Mouse (Mus musculus) hindbrain, embryonic 15.5 days (tissue): Measurements from ENCODE around the gene Gm20388. TPM values are rescaled to one million over a fixed set of nuclear protein-coding genes. Genes with fewer than 3 reads are reported as not detected.
"Not testable (repeated sequence)": the region's sequence is repeated elsewhere in the genome, so short reads cannot be mapped to it uniquely, and the experiment has no call there.

Experiments
- ATAC-seq: fragments of 200-750 bp; cut with Nextera tagmentation; 2 replicates; pipeline ENCODE4 v1.8.0; 2017; ENCODE audit warnings: low read depth, moderate number of reproducible peaks, moderate TSS enrichment; ENCODE audit not compliant: low FRiP score
- H3K27ac ChIP-seq: fragments of 300-500 bp; sonication (generic); replicated peaks from 2 replicates; pipeline ENCODE4 v1.5.1; 2015; ENCODE audit warnings: mild to moderate bottlenecking, inconsistent platforms
- H3K27me3 ChIP-seq: fragments of 300-500 bp; sonication (generic); 2 replicates; pipeline ENCODE4 v1.6.1; 2015; ENCODE audit warnings: control low read depth, inconsistent platforms
- H3K36me3 ChIP-seq: fragments of 300-500 bp; sonication (generic); 2 replicates; pipeline ENCODE4 v1.6.1; 2015; ENCODE audit warnings: control low read depth, inconsistent platforms
- H3K4me1 ChIP-seq: fragments of 300-500 bp; sonication (generic); replicated peaks from 2 replicates; pipeline ENCODE4 v1.6.1; 2015; ENCODE audit warnings: control low read depth, inconsistent platforms
- H3K4me2 ChIP-seq: fragments of 300-500 bp; sonication (generic); 2 replicates; pipeline ENCODE4 v1.6.1; 2015; ENCODE audit warnings: moderate library complexity, mild to moderate bottlenecking, inconsistent platforms
- H3K4me3 ChIP-seq: fragments of 300-500 bp; sonication (generic); 2 replicates; pipeline ENCODE4 v1.5.1; 2015; ENCODE audit warnings: mild to moderate bottlenecking, inconsistent platforms
- H3K9ac ChIP-seq: fragments of 300-500 bp; sonication (generic); 2 replicates; pipeline ENCODE4 v1.6.1; 2015; ENCODE audit warnings: inconsistent platforms
- H3K9me3 ChIP-seq: fragments of 300-500 bp; sonication (generic); 2 replicates; pipeline ENCODE4 v1.6.1; 2016; ENCODE audit warnings: control low read depth, inconsistent platforms
- WGBS: fragments of 180-500 bp; shearing (Covaris S2); methylation state at CpG from one replicate; pipeline ENCODE4 v1.1.7; 2015; 5-methylcytosine and 5-hydroxymethylcytosine counted together
- polyA plus RNA-seq: library from polyadenylated mRNA; unstranded; fragments of >200 nt; fragmentation: Nextera tagmentation; extraction: Ambion mirVana; gene quantifications from 2 replicates; pipeline ENCODE4 v1.2.1, GENCODE M21; 2015

Gm20388 gene
- polyA plus RNA-seq, 1 experiment from 2014 or later, result 5.4 TPM

- Histone ChIP-seq H3K4me1 (peaks cover 17% of the 10 kb centered on the region), H3K4me3 (peak overlapping the region; percentile 31), H3K27me3 (peaks cover 33% of the 10 kb centered on the region), H3K9ac (no peak overlapping the region), H3K4me2 (peak overlapping the region; percentile 59), H3K36me3 (no peaks in the 10 kb centered on the region), H3K27ac (no peak overlapping the region), H3K9me3 (no peaks in the 10 kb centered on the region)
- 10% methylated on average over 19 of the region's 19 CpGs for WGBS
- peak; percentile 36; the same call in 1 of the 2 replicates for ATAC-seq
Observed at GRCm38 (mm10) chr8:123628968-123629755, 3718.5 kb downstream of the Gm20388 start.

GRCm38 (mm10) chr8:123630058-123630457 lies 3719.4 kb downstream of the Gm20388 start:
- Histone ChIP-seq H3K9ac (no peak overlapping the region), H3K4me3 (no peak overlapping the region), H3K4me2 (peak overlapping the region; percentile 47), H3K9me3 (no peaks in the 10 kb centered on the region), H3K27me3 (peaks cover 24% of the 10 kb centered on the region), H3K4me1 (peaks cover 17% of the 10 kb centered on the region), H3K27ac (no peak overlapping the region), H3K36me3 (no peaks in the 10 kb centered on the region)
- WGBS, result 46% methylated on average over 10 of the region's 10 CpGs
- ATAC-seq, result no peak

GRCm38 (mm10) chr8:123630841-123631251 lies 3720.2 kb downstream of the Gm20388 start:
- peak overlapping the region; percentile 47 for H3K4me2 ChIP-seq
- H3K4me1 ChIP-seq, result peaks cover 17% of the 10 kb centered on the region
- ATAC-seq, result no peak
- H3K27me3 ChIP-seq, result peaks cover 16% of the 10 kb centered on the region; the same call in 1 of the 2 replicates
- no peak overlapping the region for H3K27ac ChIP-seq
- no peaks in the 10 kb centered on the region for H3K36me3 ChIP-seq
- WGBS, result 30% methylated on average over 12 of the region's 12 CpGs
- H3K9ac ChIP-seq, result no peak overlapping the region
- peak overlapping the region; percentile 27 for H3K4me3 ChIP-seq
- no peaks in the 10 kb centered on the region for H3K9me3 ChIP-seq

- H3K36me3 ChIP-seq, H3K9ac ChIP-seq, H3K27ac ChIP-seq, H3K4me2 ChIP-seq, ATAC-seq, H3K9me3 ChIP-seq, H3K4me3 ChIP-seq: not testable (repeated sequence)
- Histone ChIP-seq H3K4me1 (peaks cover 17% of the 10 kb centered on the region), H3K27me3 (0 out of 2 replicates have a peak, but pooled peaks cover 11% of the 10 kb centered on the region)
- 81% methylated on average over 3 of the region's 3 CpGs for WGBS
Observed at GRCm38 (mm10) chr8:123631746-123632145, 3721.1 kb downstream of the Gm20388 start.

- 84% methylated on average over 4 of the region's 4 CpGs for WGBS
- 0 out of 2 replicates have a peak, but pooled peaks cover 7% of the 10 kb centered on the region for H3K27me3 ChIP-seq
- no peak overlapping the region for H3K4me2 ChIP-seq
- no peaks in the 10 kb centered on the region for H3K9me3 ChIP-seq
- H3K9ac ChIP-seq, result no peak overlapping the region
- no peak overlapping the region for H3K27ac ChIP-seq
- no peaks in the 10 kb centered on the region for H3K36me3 ChIP-seq
- peaks cover 17% of the 10 kb centered on the region for H3K4me1 ChIP-seq
- no peak overlapping the region for H3K4me3 ChIP-seq
- no peak for ATAC-seq
Observed at GRCm38 (mm10) chr8:123632257-123632656, 3721.6 kb downstream of the Gm20388 start.

- no peak overlapping the region for H3K27ac ChIP-seq
- 64% methylated on average over 7 of the region's 7 CpGs for WGBS
- no peak for ATAC-seq
- no peak overlapping the region for H3K4me3 ChIP-seq
- peaks cover 12% of the 10 kb centered on the region for H3K4me1 ChIP-seq
- no peak overlapping the region for H3K4me2 ChIP-seq
- H3K9me3 ChIP-seq, result no peaks in the 10 kb centered on the region
- H3K27me3 ChIP-seq, result 0 out of 2 replicates have a peak, but pooled peaks cover 7% of the 10 kb centered on the region
- H3K9ac ChIP-seq, result no peak overlapping the region
- no peaks in the 10 kb centered on the region for H3K36me3 ChIP-seq
Observed at GRCm38 (mm10) chr8:123633801-123634200, 3723.2 kb downstream of the Gm20388 start.

GRCm38 (mm10) chr8:123634395-123635131 lies 3723.9 kb downstream of the Gm20388 start:
- H3K4me3 ChIP-seq, result no peak overlapping the region
- H3K27ac ChIP-seq, result no peak overlapping the region
- H3K9me3 ChIP-seq, result no peaks in the 10 kb centered on the region
- H3K9ac ChIP-seq, result no peak overlapping the region
- no peak overlapping the region for H3K4me2 ChIP-seq
- H3K27me3 ChIP-seq, result 0 out of 2 replicates have a peak, but pooled peaks cover 7% of the 10 kb centered on the region
- 0 out of 2 replicates have a peak, but pooled peaks cover 5% of the 10 kb centered on the region for H3K4me1 ChIP-seq
- no peaks in the 10 kb centered on the region for H3K36me3 ChIP-seq
- 48% methylated on average over 3 of the region's 3 CpGs for WGBS
- no peak for ATAC-seq

- WGBS, result 82% methylated on average over 11 of the region's 11 CpGs
- Histone ChIP-seq H3K36me3 (no peaks in the 10 kb centered on the region), H3K4me3 (no peak overlapping the region), H3K4me1 (0 out of 2 replicates have a peak, but pooled peaks cover 2% of the 10 kb centered on the region), H3K9ac (no peak overlapping the region), H3K9me3 (no peaks in the 10 kb centered on the region), H3K27ac (no peak overlapping the region), H3K27me3 (0 out of 2 replicates have a peak, but pooled peaks cover 4% of the 10 kb centered on the region), H3K4me2 (no peak overlapping the region)
- ATAC-seq, result no peak
Observed at GRCm38 (mm10) chr8:123635671-123636070, 3725.0 kb downstream of the Gm20388 start.

- H3K9me3 ChIP-seq, result no peaks in the 10 kb centered on the region
- H3K27me3 ChIP-seq, result no peaks in the 10 kb centered on the region; the same call in 1 of the 2 replicates
- WGBS, result 16% methylated on average over 25 of the region's 25 CpGs
- H3K27ac ChIP-seq, result no peak overlapping the region
- H3K4me1 ChIP-seq, result peaks cover 8% of the 10 kb centered on the region
- peak overlapping the region; percentile 27 for H3K4me3 ChIP-seq
- no peaks in the 10 kb centered on the region for H3K36me3 ChIP-seq
- no peak overlapping the region; the same call in 1 of the 2 replicates for H3K9ac ChIP-seq
- no peak for ATAC-seq
- H3K4me2 ChIP-seq, result peak overlapping the region; percentile 55
Observed at GRCm38 (mm10) chr8:123643330-123644051, 3732.8 kb downstream of the Gm20388 start.

- ATAC-seq, result no peak
- Histone ChIP-seq H3K36me3 (no peaks in the 10 kb centered on the region), H3K27me3 (no peaks in the 10 kb centered on the region; the same call in 1 of the 2 replicates), H3K4me1 (peaks cover 8% of the 10 kb centered on the region), H3K4me2 (no peak overlapping the region), H3K27ac (no peak overlapping the region), H3K4me3 (no peak overlapping the region), H3K9me3 (no peaks in the 10 kb centered on the region), H3K9ac (no peak overlapping the region)
- 78% methylated on average over 9 of the region's 9 CpGs for WGBS
Observed at GRCm38 (mm10) chr8:123645229-123645628, 3734.6 kb downstream of the Gm20388 start.

- WGBS, result 79% methylated on average over 17 of the region's 17 CpGs
- Histone ChIP-seq H3K27ac (no peak overlapping the region), H3K4me2 (no peak overlapping the region), H3K9ac (no peak overlapping the region), H3K4me3 (no peak overlapping the region), H3K9me3 (no peaks in the 10 kb centered on the region), H3K27me3 (no peaks in the 10 kb centered on the region), H3K36me3 (no peaks in the 10 kb centered on the region), H3K4me1 (peaks cover 9% of the 10 kb centered on the region)
- ATAC-seq, result no peak
Observed at GRCm38 (mm10) chr8:123648245-123649170, 3737.9 kb downstream of the Gm20388 start.
